Mouse (Mus musculus): ENCODE measurements around the gene Ppm1n. TPM values are rescaled to one million over a fixed set of nuclear protein-coding genes. Genes with fewer than 3 reads are reported as not detected.

Gene Ppm1n
- polyA plus RNA-seq, 1 experiment from 2014 or later = 0.17 TPM

DNA sequence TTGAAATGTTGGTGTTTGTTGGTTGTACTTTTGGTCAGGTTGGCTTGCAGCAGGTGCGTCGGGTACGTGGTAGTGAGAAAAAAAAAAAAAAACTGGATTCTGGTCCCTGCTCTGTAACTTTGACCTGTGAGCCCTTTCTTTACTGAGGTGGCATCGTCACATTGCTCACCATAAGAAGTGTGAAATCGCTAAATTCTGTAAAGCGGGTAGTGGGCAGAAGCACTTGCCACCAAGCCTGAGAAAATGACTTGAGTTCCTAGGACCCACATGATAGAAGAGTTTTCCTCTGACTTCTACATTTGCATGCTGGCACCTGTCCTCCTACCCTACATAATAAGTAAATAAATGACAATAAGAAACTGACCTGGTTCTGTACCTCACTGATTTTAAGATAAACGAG, 40.8 kb upstream of the Ppm1n start:
- WGBS = 37% methylated on average over 7 of the region's 7 CpGs
- Histone ChIP-seq H3K27me3 (ENCODE audit: control insufficient read depth, insufficient read depth, low read length) (no peaks in the 10 kb centered on the region; the same call in 1 of the 2 replicates), H3K4me1 (ENCODE audit: control insufficient read depth, insufficient read depth, low read length) (peaks cover 13% of the 10 kb centered on the region), H3K4me3 (replicated peaks; ENCODE audit: low read length) (peak overlapping the region; percentile 55), H3K9me3 (replicated peaks; ENCODE audit: control insufficient read depth, low read length) (no peaks in the 10 kb centered on the region), H3K36me3 (ENCODE audit: control insufficient read depth, insufficient read depth, low read length) (no peaks in the 10 kb centered on the region), H3K27ac (ENCODE audit: low read length) (no peak overlapping the region), H3K9ac (ENCODE audit: low read length) (peak overlapping the region; percentile 58; the same call in 1 of the 2 replicates), H3K4me2 (ENCODE audit: low read depth, low read length) (peak overlapping the region; percentile 87)
- no peak for ATAC-seq (ENCODE audit: insufficient read depth, low FRiP score)

DNA sequence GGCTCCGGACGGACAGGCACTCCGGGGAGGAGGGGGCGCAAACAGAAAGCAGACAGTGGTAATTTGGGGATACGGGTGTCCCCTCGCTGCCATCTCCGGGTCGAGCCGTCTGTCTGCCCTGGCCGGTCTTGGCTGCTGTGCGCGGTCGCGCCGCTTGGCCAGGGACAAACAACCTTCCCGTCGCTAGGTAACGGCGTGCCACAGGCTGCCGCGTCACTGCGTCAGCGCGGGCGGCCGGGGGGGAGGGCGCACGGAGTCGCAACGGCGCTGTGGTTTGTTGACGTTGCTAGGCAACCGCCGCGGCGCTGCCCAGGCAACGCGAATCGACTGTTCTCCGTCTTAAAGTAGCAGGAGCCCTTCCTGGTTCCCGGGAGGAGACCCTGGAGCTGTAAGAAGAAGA, 40.0 kb upstream of the Ppm1n start:
- H3K4me1 ChIP-seq (ENCODE audit: control insufficient read depth, insufficient read depth, low read length) = peaks cover 13% of the 10 kb centered on the region
- ATAC-seq (ENCODE audit: insufficient read depth, low FRiP score) = peak; percentile 93
- H3K4me3 ChIP-seq (replicated peaks; ENCODE audit: low read length) = peak overlapping the region; percentile 55
- no peak overlapping the region; the same call in 1 of the 2 replicates for H3K27ac ChIP-seq (ENCODE audit: low read length)
- H3K9me3 ChIP-seq (replicated peaks; ENCODE audit: control insufficient read depth, low read length) = no peaks in the 10 kb centered on the region
- H3K9ac ChIP-seq (ENCODE audit: low read length) = peak overlapping the region; percentile 70
- H3K27me3 ChIP-seq (ENCODE audit: control insufficient read depth, insufficient read depth, low read length) = no peaks in the 10 kb centered on the region; the same call in none of the 2 replicates
- H3K4me2 ChIP-seq (ENCODE audit: low read depth, low read length) = peak overlapping the region; percentile 87
- under 1% methylated on average over 41 of the region's 41 CpGs for WGBS
- no peaks in the 10 kb centered on the region for H3K36me3 ChIP-seq (ENCODE audit: control insufficient read depth, insufficient read depth, low read length)

DNA sequence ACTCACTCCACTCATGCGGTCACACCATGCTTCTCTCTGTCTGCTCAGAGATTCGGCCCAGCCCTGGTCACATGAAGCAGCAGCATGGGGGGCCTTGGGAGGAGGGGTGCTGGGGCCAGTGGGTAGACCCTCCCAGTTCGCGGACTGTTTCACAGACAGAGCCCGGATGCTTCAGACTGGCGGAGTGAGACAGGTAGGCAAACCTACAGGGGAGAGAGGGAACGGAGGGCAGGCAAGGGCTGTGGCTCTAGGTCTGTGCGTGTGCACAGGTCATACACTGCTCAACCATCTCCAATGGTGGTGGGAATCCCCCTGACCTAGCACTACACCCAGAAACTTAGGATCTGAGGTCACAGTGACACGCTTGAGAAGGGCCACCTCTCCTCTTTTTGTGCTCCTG, 39.6 kb upstream of the Ppm1n start:
- Histone ChIP-seq H3K4me3 (replicated peaks; ENCODE audit: low read length) (peak overlapping the region; percentile 55), H3K27ac (ENCODE audit: low read length) (no peak overlapping the region; the same call in 1 of the 2 replicates), H3K9ac (ENCODE audit: low read length) (peak overlapping the region; percentile 70), H3K9me3 (replicated peaks; ENCODE audit: control insufficient read depth, low read length) (no peaks in the 10 kb centered on the region), H3K4me1 (ENCODE audit: control insufficient read depth, insufficient read depth, low read length) (peaks cover 13% of the 10 kb centered on the region), H3K36me3 (ENCODE audit: control insufficient read depth, insufficient read depth, low read length) (no peaks in the 10 kb centered on the region), H3K4me2 (ENCODE audit: low read depth, low read length) (peak overlapping the region; percentile 87), H3K27me3 (ENCODE audit: control insufficient read depth, insufficient read depth, low read length) (no peaks in the 10 kb centered on the region; the same call in none of the 2 replicates)
- WGBS = 15% methylated on average over 9 of the region's 9 CpGs
- ATAC-seq (ENCODE audit: insufficient read depth, low FRiP score) = peak; percentile 62; the same call in 1 of the 2 replicates

DNA sequence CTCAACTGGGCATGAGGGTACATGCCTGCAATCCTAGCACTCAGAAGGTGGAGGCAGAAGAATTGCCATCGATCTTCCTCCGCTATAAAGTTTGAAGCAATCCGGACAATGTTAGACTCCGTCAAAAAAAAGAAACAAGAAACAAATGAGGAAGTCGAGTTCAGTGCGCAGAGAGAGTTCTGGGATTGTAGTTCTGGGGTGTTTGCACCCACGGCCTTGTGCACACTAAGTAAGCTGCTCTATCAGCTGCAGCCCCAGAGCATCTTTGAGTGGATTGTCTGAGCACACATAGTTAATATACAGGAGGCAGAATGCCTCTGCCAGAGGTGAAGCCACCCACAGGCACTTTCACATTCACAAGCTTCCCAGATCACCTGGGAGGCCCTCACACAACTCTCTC, 38.8 kb upstream of the Ppm1n start:
- WGBS = 65% methylated on average over 7 of the region's 7 CpGs
- ATAC-seq (ENCODE audit: insufficient read depth, low FRiP score) = no peak
- Histone ChIP-seq H3K27me3 (ENCODE audit: control insufficient read depth, insufficient read depth, low read length) (no peaks in the 10 kb centered on the region; the same call in none of the 2 replicates), H3K4me2 (ENCODE audit: low read depth, low read length) (no peak overlapping the region), H3K36me3 (ENCODE audit: control insufficient read depth, insufficient read depth, low read length) (no peaks in the 10 kb centered on the region), H3K9ac (ENCODE audit: low read length) (no peak overlapping the region), H3K27ac (ENCODE audit: low read length) (no peak overlapping the region), H3K4me1 (ENCODE audit: control insufficient read depth, insufficient read depth, low read length) (peaks cover 13% of the 10 kb centered on the region), H3K9me3 (replicated peaks; ENCODE audit: control insufficient read depth, low read length) (no peaks in the 10 kb centered on the region), H3K4me3 (replicated peaks; ENCODE audit: low read length) (no peak overlapping the region)

DNA sequence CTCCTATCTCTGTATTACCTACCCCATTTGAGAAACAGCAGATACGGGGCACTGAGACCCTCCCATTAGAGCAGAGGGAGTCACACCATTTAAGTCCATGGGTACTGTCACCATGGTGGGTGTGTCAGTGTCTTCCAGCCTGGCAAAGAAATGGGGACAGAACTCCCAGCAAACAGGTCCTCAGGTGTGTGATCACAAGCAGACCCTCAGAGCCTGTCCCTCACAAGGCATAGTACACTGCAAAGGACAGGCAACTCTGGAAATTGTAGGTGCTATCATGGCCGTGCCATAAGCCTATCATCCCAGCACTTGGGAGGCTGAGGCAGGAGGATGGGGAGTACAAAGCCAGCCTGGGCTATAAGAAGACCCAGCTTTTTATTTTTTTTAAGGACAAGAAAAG, 38.3 kb upstream of the Ppm1n start:
- H3K36me3 ChIP-seq (ENCODE audit: control insufficient read depth, insufficient read depth, low read length) = no peaks in the 10 kb centered on the region
- ATAC-seq (ENCODE audit: insufficient read depth, low FRiP score) = no peak

DNA sequence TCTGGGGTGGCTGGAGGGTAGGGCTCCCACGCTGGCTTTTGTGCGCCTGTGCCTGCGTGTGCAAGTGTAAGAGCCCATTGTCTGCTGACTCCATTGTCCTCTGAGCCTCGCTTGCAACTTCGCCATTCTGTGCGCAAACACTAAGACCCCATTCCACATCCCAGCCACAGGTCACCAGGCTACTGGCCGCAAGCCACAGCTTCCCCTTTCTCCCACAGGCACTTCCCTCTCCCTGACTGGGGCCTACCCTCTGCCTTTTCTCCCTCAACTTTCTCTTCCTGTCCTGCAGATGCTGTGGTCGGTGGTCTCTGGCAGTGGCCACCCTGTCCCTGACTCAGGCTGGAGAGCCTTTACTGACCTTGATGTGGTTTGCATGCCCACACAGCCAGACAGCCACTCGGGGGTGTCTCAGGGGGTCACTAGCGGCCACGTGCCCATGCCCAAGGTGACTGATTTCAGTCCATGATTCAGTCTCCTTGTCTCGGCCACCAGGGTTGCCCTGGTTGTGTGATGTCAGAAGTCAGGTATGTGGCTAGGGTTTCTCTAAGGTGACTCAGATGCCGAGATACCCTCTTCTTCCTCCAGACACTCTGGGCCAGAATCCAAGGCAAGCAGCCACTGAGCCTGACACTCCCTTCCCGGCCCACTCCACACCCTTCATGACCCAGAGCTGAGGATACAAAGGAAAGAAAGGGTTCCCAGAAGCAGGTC, 36.7 kb upstream of the Ppm1n start:
- ATAC-seq (ENCODE audit: insufficient read depth, low FRiP score) = no peak
- 42% methylated on average over 14 of the region's 14 CpGs for WGBS

More for the DNA sequence above, 38.3 kb upstream of the Ppm1n start:
- Histone ChIP-seq H3K4me2 (ENCODE audit: low read depth, low read length) (no peak overlapping the region), H3K27ac (ENCODE audit: low read length) (no peak overlapping the region), H3K27me3 (ENCODE audit: control insufficient read depth, insufficient read depth, low read length) (no peaks in the 10 kb centered on the region; the same call in none of the 2 replicates), H3K4me1 (ENCODE audit: control insufficient read depth, insufficient read depth, low read length) (peaks cover 13% of the 10 kb centered on the region), H3K9me3 (replicated peaks; ENCODE audit: control insufficient read depth, low read length) (no peaks in the 10 kb centered on the region), H3K9ac (ENCODE audit: low read length) (no peak overlapping the region), H3K4me3 (replicated peaks; ENCODE audit: low read length) (no peak overlapping the region)
- 56% methylated on average over 2 of the region's 2 CpGs for WGBS

DNA sequence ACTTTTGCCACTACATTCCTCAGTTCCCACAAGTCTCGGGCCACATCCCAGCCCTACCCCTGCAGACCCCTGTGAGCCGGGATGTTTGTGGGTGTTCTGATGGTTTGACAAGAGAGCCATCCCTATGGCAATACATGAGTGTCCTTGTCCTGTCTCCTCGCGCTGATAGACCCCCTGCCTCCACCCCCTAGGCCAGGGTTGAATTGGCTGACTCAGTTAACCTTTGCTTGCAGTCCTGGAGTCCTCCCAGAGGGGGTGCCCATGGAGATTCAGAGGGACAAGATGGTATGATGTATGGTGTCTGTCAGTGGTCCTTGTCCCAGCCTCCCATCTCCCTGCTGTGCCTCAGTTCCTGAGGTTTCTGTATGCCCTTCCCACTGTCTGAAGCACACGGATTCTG, 34.2 kb upstream of the Ppm1n start:
- Histone ChIP-seq H3K36me3 (ENCODE audit: control insufficient read depth, insufficient read depth, low read length) (no peaks in the 10 kb centered on the region), H3K27me3 (ENCODE audit: control insufficient read depth, insufficient read depth, low read length) (no peaks in the 10 kb centered on the region; the same call in none of the 2 replicates), H3K4me3 (replicated peaks; ENCODE audit: low read length) (no peak overlapping the region), H3K4me1 (ENCODE audit: control insufficient read depth, insufficient read depth, low read length) (peaks cover 8% of the 10 kb centered on the region; the same call in 1 of the 2 replicates), H3K9me3 (replicated peaks; ENCODE audit: control insufficient read depth, low read length) (no peaks in the 10 kb centered on the region), H3K27ac (ENCODE audit: low read length) (no peak overlapping the region), H3K4me2 (ENCODE audit: low read depth, low read length) (no peak overlapping the region), H3K9ac (ENCODE audit: low read length) (no peak overlapping the region)
- WGBS = 47% methylated on average over 5 of the region's 5 CpGs
- ATAC-seq (ENCODE audit: insufficient read depth, low FRiP score) = no peak

More for the DNA sequence above, 36.7 kb upstream of the Ppm1n start:
- no peak overlapping the region for H3K4me3 ChIP-seq (replicated peaks; ENCODE audit: low read length)
- H3K9ac ChIP-seq (ENCODE audit: low read length) = peak overlapping the region; percentile 11; the same call in 1 of the 2 replicates
- no peaks in the 10 kb centered on the region for H3K36me3 ChIP-seq (ENCODE audit: control insufficient read depth, insufficient read depth, low read length)
- no peaks in the 10 kb centered on the region; the same call in none of the 2 replicates for H3K27me3 ChIP-seq (ENCODE audit: control insufficient read depth, insufficient read depth, low read length)
- H3K4me1 ChIP-seq (ENCODE audit: control insufficient read depth, insufficient read depth, low read length) = peaks cover 10% of the 10 kb centered on the region
- no peaks in the 10 kb centered on the region for H3K9me3 ChIP-seq (replicated peaks; ENCODE audit: control insufficient read depth, low read length)
- no peak overlapping the region for H3K4me2 ChIP-seq (ENCODE audit: low read depth, low read length)
- H3K27ac ChIP-seq (ENCODE audit: low read length) = no peak overlapping the region

DNA sequence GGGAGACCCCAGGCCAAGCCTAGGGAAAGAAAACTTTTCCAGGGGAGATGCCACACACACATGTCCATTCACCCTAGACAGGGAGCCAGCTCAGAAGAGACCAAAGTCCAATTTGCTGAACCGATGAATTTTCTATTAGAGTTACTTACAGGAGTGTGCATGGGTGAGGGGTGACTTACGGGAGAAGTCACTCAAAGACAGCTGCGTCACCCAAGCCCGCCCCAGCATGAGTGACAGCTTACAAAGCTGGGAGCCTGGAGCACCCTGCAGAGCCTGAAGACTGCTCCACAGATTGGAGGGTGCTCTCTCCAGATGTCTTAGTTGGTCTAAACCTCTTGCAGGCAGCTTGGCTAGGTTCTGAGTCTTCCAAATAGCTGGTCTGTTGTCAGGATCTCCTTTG, 32.1 kb upstream of the Ppm1n start:
- H3K9ac ChIP-seq (ENCODE audit: low read length) = no peak overlapping the region
- 34% methylated on average over 4 of the region's 4 CpGs for WGBS
- H3K36me3 ChIP-seq (ENCODE audit: control insufficient read depth, insufficient read depth, low read length) = no peaks in the 10 kb centered on the region
- no peaks in the 10 kb centered on the region for H3K9me3 ChIP-seq (replicated peaks; ENCODE audit: control insufficient read depth, low read length)
- ATAC-seq (ENCODE audit: insufficient read depth, low FRiP score) = no peak
- H3K27ac ChIP-seq (ENCODE audit: low read length) = no peak overlapping the region
- no peak overlapping the region for H3K4me2 ChIP-seq (ENCODE audit: low read depth, low read length)
- H3K4me3 ChIP-seq (replicated peaks; ENCODE audit: low read length) = no peak overlapping the region
- peaks cover 4% of the 10 kb centered on the region for H3K27me3 ChIP-seq (ENCODE audit: control insufficient read depth, insufficient read depth, low read length)
- peaks cover 11% of the 10 kb centered on the region for H3K4me1 ChIP-seq (ENCODE audit: control insufficient read depth, insufficient read depth, low read length)

DNA sequence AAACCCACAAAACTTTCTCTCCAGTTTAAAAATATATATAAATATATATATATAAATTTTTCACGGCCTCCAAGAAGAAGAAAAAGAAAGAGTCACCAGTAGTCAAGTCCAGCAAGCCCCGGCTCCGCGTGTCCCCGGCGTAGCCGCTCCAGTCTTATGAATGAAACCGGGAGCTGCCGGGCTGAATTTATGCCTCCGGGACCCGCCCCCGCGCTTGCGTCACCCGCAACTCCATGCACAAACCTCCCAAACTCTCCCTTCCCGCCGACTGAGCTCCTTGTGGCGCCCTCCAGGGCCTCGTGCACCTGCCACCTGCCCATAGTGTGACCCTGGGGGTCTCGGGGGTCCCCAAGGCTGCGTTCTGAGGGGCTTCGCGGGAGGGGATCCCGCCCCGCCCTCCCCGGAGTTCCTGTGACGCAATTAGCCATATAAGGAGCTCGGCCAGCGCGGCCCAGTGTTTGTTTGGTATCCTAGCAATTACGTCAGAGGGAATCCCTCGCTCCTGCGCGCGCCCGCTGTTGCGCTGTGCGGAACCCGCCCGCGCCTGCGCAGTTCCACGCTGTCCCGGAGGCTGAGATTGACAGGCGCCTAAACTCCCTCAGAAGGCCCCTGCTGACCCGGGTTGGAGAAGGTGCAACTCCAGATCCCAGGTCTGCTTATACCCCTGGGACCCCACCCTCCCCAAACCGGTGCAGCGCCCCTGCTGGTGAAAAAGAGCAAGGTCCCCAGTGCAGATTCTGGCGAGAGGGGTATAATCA, 30.2 kb upstream of the Ppm1n start, which contains the start of gene Fosb:
Gene Fosb (minus strand): TSS at position 168 of the 758 bp plus-strand sequence.
- ATAC-seq (ENCODE audit: insufficient read depth, low FRiP score) = peak; percentile 87
- H3K4me2 ChIP-seq (ENCODE audit: low read depth, low read length) = peak within 1 kb of the TSS; percentile 100
- H3K4me3 ChIP-seq (replicated peaks; ENCODE audit: low read length) = peak within 1 kb of the TSS; percentile 73
- peaks cover 18% of the 10 kb centered on the region for H3K27me3 ChIP-seq (ENCODE audit: control insufficient read depth, insufficient read depth, low read length)
- H3K9me3 ChIP-seq (replicated peaks; ENCODE audit: control insufficient read depth, low read length) = no peaks in the 10 kb centered on the region
- under 1% methylated on average over 49 of the region's 49 CpGs for WGBS
- H3K27ac ChIP-seq (ENCODE audit: low read length) = peak within 1 kb of the TSS; percentile 19
- peak within 1 kb of the TSS; percentile 74 for H3K9ac ChIP-seq (ENCODE audit: low read length)
- H3K36me3 ChIP-seq (ENCODE audit: control insufficient read depth, insufficient read depth, low read length) = no peaks in the 10 kb centered on the region
- peaks cover 11% of the 10 kb centered on the region for H3K4me1 ChIP-seq (ENCODE audit: control insufficient read depth, insufficient read depth, low read length)
